Mouse (Mus musculus) hindbrain, embryonic 11.5 days (tissue): ENCODE measurements at regions not wholly inside any gene's neighbourhood (a gene's known extent, or its start where the extent isn't known, plus 50 kb on each side); places are given as distances from the start of the nearest gene placed in this dataset.
A peak's percentile ranks its signal among the peaks of the same experiment; 100 is the strongest.
"Not testable (repeated sequence)": the region's sequence is repeated elsewhere in the genome, so short reads cannot be mapped to it uniquely, and the experiment has no call there.

Experiments
- ATAC-seq: fragments of 200-750 bp; cut with Nextera tagmentation; 2 replicates; pipeline ENCODE4 v1.8.0; 2017; ENCODE audit warnings: mild to moderate bottlenecking, moderate TSS enrichment, moderate library complexity; ENCODE audit not compliant: low FRiP score
- DNase-seq: peaks from one replicate; pipeline ENCODE4 v3.0.0-alpha.2; 2015; ENCODE audit warnings: low spot score
- H3K27ac ChIP-seq: fragments of 300-500 bp; sonication (generic); 2 replicates; pipeline ENCODE4 v1.5.1; 2014; ENCODE audit warnings: mild to moderate bottlenecking, low read depth, low read length
- H3K27me3 ChIP-seq: fragments of 300-500 bp; sonication (generic); 2 replicates; pipeline ENCODE4 v1.6.1; 2014; ENCODE audit warnings: mild to moderate bottlenecking, low read length, moderate library complexity, mixed read lengths; ENCODE audit not compliant: control insufficient read depth, insufficient read depth
- H3K36me3 ChIP-seq: fragments of 300-500 bp; sonication (generic); 2 replicates; pipeline ENCODE4 v1.6.1; 2014; ENCODE audit warnings: mild to moderate bottlenecking, low read length, moderate library complexity, mixed read lengths; ENCODE audit not compliant: control insufficient read depth, insufficient read depth
- H3K4me1 ChIP-seq: fragments of 300-500 bp; sonication (generic); replicated peaks from 2 replicates; pipeline ENCODE4 v1.6.1; 2014; ENCODE audit warnings: low read length, mixed read lengths; ENCODE audit not compliant: control insufficient read depth, insufficient read depth
- H3K4me2 ChIP-seq: fragments of 300-500 bp; sonication (generic); replicated peaks from 2 replicates; pipeline ENCODE4 v1.6.1; 2014; ENCODE audit warnings: mild to moderate bottlenecking, low read depth, low read length
- H3K4me3 ChIP-seq: fragments of 300-500 bp; sonication (generic); 2 replicates; pipeline ENCODE4 v1.5.1; 2014; ENCODE audit warnings: low read depth, low read length
- H3K9ac ChIP-seq: fragments of 300-500 bp; sonication (generic); 2 replicates; pipeline ENCODE4 v1.6.1; 2014; ENCODE audit warnings: low read depth, low read length
- H3K9me3 ChIP-seq: fragments of 300-500 bp; sonication (generic); 2 replicates; pipeline ENCODE4 v1.6.1; 2016; ENCODE audit warnings: low read length; ENCODE audit not compliant: control insufficient read depth
- WGBS: fragments of 180-500 bp; shearing (Covaris S2); extraction: QIAGEN DNeasy Blood & Tissue Kit; methylation state at CpG from one replicate; pipeline ENCODE4 v1.1.7; 2014; 5-methylcytosine and 5-hydroxymethylcytosine counted together

DNA sequence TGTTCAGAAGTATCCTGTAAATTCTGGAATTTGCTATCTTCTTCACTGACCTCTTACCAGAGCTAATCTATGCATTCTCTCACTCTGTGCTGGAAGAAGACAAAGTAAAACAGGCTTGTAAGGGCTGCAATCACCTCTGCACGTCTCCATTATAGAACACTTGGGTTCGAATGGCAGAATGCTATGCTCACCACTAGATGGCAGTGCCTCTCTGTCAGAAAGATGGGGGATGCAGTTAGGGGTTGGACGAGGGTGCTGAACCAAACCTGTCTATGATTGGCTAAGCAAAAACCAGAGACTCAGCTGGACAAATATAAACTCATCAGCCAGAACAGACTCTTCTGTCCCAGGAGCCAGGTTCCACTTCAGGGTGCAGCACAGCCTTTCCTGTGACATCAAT lies 546.5 kb upstream of the Olfr1507 start:
- not testable (repeated sequence) for H3K9ac ChIP-seq, H3K4me1 ChIP-seq, H3K4me2 ChIP-seq, H3K36me3 ChIP-seq, H3K9me3 ChIP-seq, H3K27me3 ChIP-seq, H3K27ac ChIP-seq, H3K4me3 ChIP-seq
- ATAC-seq (peak; percentile 38; the same call in 1 of the 2 replicates), DNase-seq (peak; percentile 22)
- WGBS, result 33% methylated on average over 3 of the region's 3 CpGs

DNA sequence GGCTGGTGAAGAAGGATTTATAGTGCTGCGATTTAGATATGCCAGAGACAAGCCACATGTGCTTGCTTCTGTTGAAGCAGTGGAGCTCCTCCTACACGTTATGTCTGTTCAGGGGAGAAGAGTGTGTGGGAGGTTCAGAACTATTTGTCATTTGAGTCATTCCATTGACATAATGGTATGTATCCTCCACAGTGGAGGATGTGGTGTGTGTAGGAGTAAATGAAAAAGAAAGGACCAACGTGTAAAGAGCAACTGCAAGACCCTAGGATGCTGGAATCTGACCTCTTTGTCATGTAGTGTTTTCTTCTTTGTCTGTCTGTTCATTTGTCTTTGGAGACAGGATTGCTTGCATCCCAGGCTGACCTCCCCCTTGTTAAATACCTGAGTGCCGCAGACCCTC lies 543.9 kb upstream of the Olfr1507 start:
- H3K4me2 ChIP-seq, H3K27ac ChIP-seq, H3K4me3 ChIP-seq, H3K9ac ChIP-seq, DNase-seq, H3K9me3 ChIP-seq, H3K36me3 ChIP-seq, H3K27me3 ChIP-seq, ATAC-seq, H3K4me1 ChIP-seq: not testable (repeated sequence)
- 72% methylated on average over 4 of the region's 4 CpGs for WGBS

- ATAC-seq, H3K4me1 ChIP-seq, H3K9ac ChIP-seq, DNase-seq, H3K27ac ChIP-seq, H3K4me2 ChIP-seq, H3K4me3 ChIP-seq, H3K27me3 ChIP-seq, H3K9me3 ChIP-seq, H3K36me3 ChIP-seq: not testable (repeated sequence)
- WGBS, result no CpG with 5 or more reads among the region's 4 CpGs
Observed at GRCm38 (mm10) chr14:53034940-53035339, 539.4 kb upstream of the Olfr1507 start.

- not testable (repeated sequence) for H3K4me3 ChIP-seq, ATAC-seq, H3K9ac ChIP-seq, DNase-seq, H3K9me3 ChIP-seq, H3K4me2 ChIP-seq, H3K27me3 ChIP-seq, H3K27ac ChIP-seq, H3K36me3 ChIP-seq, H3K4me1 ChIP-seq
- no CpG with 5 or more reads among the region's 6 CpGs for WGBS
Observed at GRCm38 (mm10) chr14:53033221-53033620, 537.7 kb upstream of the Olfr1507 start.

- ATAC-seq, DNase-seq, H3K36me3 ChIP-seq, H3K9me3 ChIP-seq, H3K27me3 ChIP-seq, H3K27ac ChIP-seq, H3K4me2 ChIP-seq, H3K4me3 ChIP-seq, H3K9ac ChIP-seq, H3K4me1 ChIP-seq: not testable (repeated sequence)
- no CpG with 5 or more reads among the region's 1 CpGs for WGBS
Observed at GRCm38 (mm10) chr14:53032498-53032897, 536.9 kb upstream of the Olfr1507 start.

GRCm38 (mm10) chr14:53030227-53030626 lies 534.7 kb upstream of the Olfr1507 start:
- ATAC-seq, H3K9ac ChIP-seq, H3K9me3 ChIP-seq, H3K27me3 ChIP-seq, H3K4me2 ChIP-seq, DNase-seq, H3K36me3 ChIP-seq, H3K4me1 ChIP-seq, H3K27ac ChIP-seq, H3K4me3 ChIP-seq: not testable (repeated sequence)
- WGBS, result no CpG with 5 or more reads among the region's 4 CpGs

- not testable (repeated sequence) for DNase-seq, H3K9me3 ChIP-seq, H3K36me3 ChIP-seq, H3K4me3 ChIP-seq, H3K27ac ChIP-seq, H3K9ac ChIP-seq, ATAC-seq, H3K4me1 ChIP-seq, H3K4me2 ChIP-seq, H3K27me3 ChIP-seq
- no CpG with 5 or more reads among the region's 1 CpGs for WGBS
Observed at GRCm38 (mm10) chr14:53026958-53027357, 531.4 kb upstream of the Olfr1507 start.

- H3K4me3 ChIP-seq, H3K27ac ChIP-seq, ATAC-seq, H3K36me3 ChIP-seq, H3K4me1 ChIP-seq, DNase-seq, H3K9ac ChIP-seq, H3K27me3 ChIP-seq, H3K4me2 ChIP-seq, H3K9me3 ChIP-seq: not testable (repeated sequence)
- no CpG with 5 or more reads among the region's 6 CpGs for WGBS
Observed at GRCm38 (mm10) chr14:53020152-53020551, 524.6 kb upstream of the Olfr1507 start.

GRCm38 (mm10) chr14:53007741-53008140 lies 512.2 kb upstream of the Olfr1507 start:
- not testable (repeated sequence) for H3K27me3 ChIP-seq, H3K36me3 ChIP-seq, H3K9ac ChIP-seq, H3K4me3 ChIP-seq, H3K9me3 ChIP-seq, ATAC-seq, H3K27ac ChIP-seq, H3K4me2 ChIP-seq, H3K4me1 ChIP-seq, DNase-seq
- no CpG with 5 or more reads among the region's 5 CpGs for WGBS
